Mouse (Mus musculus): ENCODE measurements around the gene Cab39l.

GRCm38 (mm10) chr14:59445421-59445820 lies 4.6 kb downstream of the Cab39l start:
- no peak for TF ChIP-seq CTCF (IDR thresholded peaks at IDR 0.05; ENCODE audit: low read depth)
- no peak for TF ChIP-seq EP300 (IDR thresholded peaks at IDR 0.05; ENCODE audit: low read depth)

All from heart, postnatal 0 days (tissue).